Mouse (Mus musculus): ENCODE results near the gene Gpalpp1.

Gene Gpalpp1

DNA sequence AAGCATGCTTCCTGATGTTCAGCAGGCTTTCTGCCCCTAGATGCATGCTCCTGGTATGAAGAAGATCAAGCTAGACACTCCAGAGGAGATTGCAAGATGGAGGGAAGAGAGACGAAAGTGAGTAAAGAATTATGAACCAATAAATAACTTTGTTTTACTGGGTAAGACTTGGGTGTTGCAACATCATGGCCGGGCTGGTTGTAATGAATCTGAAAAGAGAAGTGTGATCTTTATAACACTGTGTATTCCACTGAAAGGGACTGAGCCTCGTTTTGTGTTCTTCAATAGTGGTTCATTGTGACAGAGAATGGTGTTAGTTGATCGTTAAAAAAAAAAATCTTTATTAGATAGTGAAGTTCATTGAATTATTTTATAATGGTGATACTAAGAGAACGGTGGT is 5.2 kb upstream of the Gpalpp1 start:
- DNase-seq (ENCODE audit: low spot score in 2 of 2): no peak

DNA sequence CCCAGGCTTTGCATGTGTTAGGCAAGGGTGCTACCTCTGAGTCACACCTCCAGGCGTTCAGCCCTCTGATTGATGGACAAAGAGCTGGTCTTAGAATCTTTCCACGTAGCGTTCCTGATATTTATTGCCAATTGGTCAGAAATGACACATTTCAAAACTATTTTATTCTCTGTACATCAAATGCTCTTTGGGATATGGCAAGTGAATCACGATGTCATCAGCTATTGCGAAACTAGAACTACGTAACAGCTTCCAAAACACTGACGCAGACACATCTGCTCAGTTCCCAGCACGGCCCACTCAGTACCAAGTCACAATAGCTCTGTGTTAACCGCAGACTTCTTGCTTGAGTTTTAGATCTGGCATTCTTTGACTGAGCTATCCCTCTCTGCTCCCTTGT is 11.0 kb downstream of the Gpalpp1 start:
- DNase-seq (ENCODE audit: low spot score in 2 of 2): no peak

DNA sequence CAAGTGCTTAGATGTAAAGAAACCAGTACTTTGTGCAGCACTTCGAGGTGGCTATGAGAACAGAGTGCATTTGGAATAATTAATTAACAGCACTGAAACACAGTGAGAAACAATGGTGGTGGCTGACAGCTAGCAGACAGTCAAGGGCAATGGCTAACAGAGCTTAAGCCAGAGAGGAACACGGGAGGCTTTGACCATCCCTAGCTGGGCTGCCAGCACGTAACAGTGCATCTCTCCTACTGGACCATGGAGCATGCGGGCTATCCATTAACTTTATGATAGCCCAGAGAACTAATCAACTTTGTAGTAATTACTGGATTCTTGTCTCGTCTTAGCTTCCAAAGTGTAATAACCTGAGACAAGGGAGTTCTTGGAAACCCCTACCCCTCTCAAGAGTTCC is 12.7 kb downstream of the Gpalpp1 start:
- no peak for DNase-seq (ENCODE audit: low spot score in 2 of 2)

GRCm38 (mm10) chr14:76097244-76097643 is 13.3 kb downstream of the Gpalpp1 start:
- DNase-seq (ENCODE audit: low spot score in 2 of 2): no peak

DNA sequence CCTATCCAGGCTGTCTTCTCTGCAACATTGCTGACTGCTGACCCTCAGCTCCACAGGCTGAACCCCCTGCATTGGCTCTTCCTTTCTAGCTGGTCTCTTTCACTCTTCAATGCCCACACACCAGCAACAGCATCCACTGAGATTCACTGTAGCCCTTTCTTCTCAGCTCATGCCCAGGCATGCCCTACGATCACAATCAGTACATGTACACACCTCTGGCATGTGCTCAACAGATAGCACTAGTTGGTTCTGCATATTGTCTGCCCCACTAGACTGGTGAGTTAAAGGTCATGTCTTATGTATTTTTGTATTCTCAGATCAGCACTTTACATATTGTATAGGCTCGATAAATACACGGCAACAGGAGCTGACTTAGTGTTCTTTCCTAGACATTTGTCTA is 26.4 kb downstream of the Gpalpp1 start:
- DNase-seq (ENCODE audit: low spot score in 2 of 2): no peak

DNA sequence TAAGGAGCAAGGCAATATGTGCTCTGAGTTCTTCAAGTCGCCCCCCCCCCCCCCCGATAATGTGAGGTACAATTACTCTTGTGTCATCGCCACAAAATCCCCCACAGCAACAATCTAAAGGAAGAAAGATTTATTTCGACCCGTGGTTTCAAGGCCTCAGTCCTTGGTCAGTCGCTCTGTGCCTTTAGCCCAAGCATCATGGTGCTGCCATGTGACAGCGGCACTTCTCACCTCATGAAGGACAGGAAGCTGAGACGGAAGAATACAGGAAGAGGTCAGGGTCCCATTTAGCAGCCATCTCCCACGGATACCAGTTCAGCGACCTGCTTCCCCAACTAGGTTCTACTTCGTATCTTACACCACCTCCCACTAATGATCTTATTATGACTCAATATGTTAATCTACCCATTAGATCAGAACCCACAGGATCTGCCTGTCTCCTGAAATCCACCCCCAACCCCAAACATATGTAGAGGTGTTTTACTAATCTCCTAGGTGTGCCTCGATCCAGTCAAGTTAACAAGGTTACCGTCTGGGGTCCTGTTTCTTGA is 28.4 kb downstream of the Gpalpp1 start:
- no peak for DNase-seq (ENCODE audit: low spot score in 2 of 2)

DNA sequence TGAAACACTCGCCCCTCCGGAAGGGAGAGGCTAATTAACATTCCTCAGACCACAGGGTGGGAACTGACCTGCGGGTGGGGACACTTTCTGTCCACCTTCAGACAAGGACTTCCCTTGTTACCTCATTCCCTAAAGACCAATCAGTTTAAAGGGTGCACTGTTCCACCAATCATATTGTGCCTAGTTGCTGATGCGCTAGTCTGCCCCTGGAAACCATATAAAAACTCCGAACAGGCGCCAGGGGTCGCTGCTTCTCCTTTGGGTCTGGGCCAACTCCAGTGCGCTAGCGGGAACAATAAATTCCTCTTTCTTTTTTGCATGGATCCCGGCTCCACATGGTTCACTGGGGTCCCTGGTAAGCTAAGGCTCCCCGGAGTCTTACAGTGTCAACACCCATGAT is 29.1 kb downstream of the Gpalpp1 start:
- no peak for DNase-seq (ENCODE audit: low spot score in 2 of 2)

DNA sequence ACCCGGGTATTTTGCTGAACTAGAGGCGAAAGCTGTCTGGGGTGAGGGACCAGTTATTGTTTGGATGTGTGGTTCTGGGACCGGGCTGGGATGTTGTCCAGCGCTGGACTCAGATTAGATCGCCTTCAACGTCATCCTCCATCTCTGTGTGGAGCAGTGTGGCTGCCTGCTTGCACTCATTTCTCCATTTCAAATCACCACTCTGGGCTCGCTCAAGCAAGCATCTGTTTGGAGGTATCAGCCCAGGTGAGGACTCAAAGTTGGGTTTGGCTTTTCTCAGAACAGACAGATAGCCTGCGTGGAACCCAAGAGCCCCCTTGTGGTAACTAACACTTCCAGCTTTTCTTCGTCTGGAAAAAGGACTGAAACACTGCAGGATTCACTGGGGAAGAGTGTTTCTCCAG is 33.5 kb downstream of the Gpalpp1 start:
- DNase-seq (ENCODE audit: low spot score in 2 of 2): peak; percentile 74 to 78

- peak in 1 of 2 experiments; percentile 18 for DNase-seq (ENCODE audit: low spot score in 2 of 2)
These were observed 34.0 kb downstream of the Gpalpp1 start for GRCm38 (mm10) chr14:76076602-76077001.

GRCm38 (mm10) chr14:76075721-76076120 is 34.8 kb downstream of the Gpalpp1 start:
- DNase-seq (ENCODE audit: low spot score in 2 of 2): no peak

- no peak for DNase-seq (ENCODE audit: low spot score in 2 of 2)
These were observed 36.4 kb downstream of the Gpalpp1 start for GRCm38 (mm10) chr14:76074206-76074605.

- no peak for DNase-seq (ENCODE audit: low spot score in 2 of 2)
These were observed 37.9 kb downstream of the Gpalpp1 start for GRCm38 (mm10) chr14:76072626-76073025.

DNA sequence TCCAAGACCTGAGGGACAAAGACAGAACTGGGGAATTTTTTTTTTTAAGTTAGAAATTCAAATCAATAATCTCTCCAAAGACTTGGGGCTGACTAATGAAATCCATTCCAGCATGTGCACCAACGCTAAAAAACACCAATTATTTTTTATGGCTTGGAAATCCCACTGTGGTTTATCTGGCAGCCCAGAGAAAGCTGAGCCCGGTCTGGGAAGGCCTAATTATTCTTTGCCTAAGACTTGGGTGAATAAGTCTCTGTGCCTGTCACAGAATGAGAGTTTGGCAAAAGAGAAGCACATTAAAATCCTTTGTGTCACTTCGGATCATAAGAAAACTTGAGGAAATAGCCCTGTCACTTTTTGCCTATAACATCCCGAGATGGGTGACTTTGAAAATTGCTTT is 41.3 kb downstream of the Gpalpp1 start:
- no peak for DNase-seq (ENCODE audit: low spot score in 2 of 2)

GRCm38 (mm10) chr14:76068296-76068695 is 42.3 kb downstream of the Gpalpp1 start:
- DNase-seq (ENCODE audit: low spot score in 2 of 2): no peak

- no peak for DNase-seq (ENCODE audit: low spot score in 2 of 2)
These were observed 43.3 kb downstream of the Gpalpp1 start for GRCm38 (mm10) chr14:76067237-76067636.

- DNase-seq (ENCODE audit: low spot score in 2 of 2): no peak
These were observed 51.1 kb downstream of the Gpalpp1 start for GRCm38 (mm10) chr14:76059441-76059840.

DNA sequence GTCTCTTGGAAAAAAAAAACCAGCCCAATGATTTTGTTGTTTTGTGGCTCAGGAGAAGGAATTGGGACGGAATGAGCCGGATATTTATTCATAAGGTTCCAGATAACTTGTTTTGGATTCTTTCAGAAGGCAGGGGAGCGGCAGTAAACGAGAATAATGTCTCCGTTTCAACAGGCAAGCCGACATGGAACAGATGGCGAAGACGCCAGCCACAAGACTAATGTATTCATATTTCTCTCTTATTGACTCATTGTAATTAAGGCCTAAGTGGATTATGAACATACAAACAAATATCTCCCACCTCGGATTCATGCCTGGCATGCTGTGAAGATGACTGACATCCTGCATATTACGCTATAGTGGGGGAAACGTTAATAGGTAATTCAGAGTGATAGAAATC is 56.8 kb downstream of the Gpalpp1 start:
- no peak for DNase-seq (ENCODE audit: low spot score in 2 of 2)

GRCm38 (mm10) chr14:76051966-76052365 is 58.6 kb downstream of the Gpalpp1 start:
- DNase-seq (ENCODE audit: low spot score in 2 of 2): no peak

DNA sequence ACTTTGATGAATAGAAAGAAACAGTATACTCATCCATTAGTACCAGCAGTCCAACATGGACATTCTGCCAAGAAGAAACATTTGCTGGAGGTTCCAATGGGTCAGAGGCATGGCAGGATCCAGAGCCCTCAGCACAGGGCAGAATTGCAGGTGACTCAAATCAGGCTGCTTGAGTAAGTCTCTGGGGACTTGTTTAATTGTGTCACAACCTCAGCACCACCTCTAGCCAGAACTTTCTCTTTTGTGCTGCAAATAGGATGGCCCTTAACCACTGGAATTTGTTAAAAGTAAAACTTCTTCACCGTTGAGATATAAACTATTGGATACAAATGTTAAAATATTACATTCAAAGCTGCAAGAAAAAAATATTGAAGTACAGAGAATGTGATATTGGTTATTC is 64.8 kb downstream of the Gpalpp1 start:
- no peak for DNase-seq (ENCODE audit: low spot score in 2 of 2)

DNA sequence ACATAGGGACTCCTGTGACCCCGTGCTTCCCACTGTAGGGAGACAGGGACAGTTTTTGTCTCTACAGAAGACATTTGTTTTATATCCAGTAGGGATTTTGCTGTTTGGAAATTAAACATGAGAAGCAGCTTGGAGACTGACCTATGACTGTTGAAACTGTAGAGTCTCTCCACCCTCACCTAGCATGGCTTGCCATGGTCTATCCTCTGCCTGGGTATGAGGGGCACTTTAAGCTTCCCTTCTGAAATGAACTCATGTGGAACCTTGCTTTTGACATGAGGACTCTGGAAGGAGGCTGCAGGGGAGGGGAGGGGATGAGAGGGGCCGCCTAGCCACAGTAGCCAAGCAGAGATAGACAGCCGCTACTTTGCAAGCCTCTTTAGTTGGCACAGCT is 66.4 kb downstream of the Gpalpp1 start:
- no peak for DNase-seq (ENCODE audit: low spot score in 2 of 2)

DNA sequence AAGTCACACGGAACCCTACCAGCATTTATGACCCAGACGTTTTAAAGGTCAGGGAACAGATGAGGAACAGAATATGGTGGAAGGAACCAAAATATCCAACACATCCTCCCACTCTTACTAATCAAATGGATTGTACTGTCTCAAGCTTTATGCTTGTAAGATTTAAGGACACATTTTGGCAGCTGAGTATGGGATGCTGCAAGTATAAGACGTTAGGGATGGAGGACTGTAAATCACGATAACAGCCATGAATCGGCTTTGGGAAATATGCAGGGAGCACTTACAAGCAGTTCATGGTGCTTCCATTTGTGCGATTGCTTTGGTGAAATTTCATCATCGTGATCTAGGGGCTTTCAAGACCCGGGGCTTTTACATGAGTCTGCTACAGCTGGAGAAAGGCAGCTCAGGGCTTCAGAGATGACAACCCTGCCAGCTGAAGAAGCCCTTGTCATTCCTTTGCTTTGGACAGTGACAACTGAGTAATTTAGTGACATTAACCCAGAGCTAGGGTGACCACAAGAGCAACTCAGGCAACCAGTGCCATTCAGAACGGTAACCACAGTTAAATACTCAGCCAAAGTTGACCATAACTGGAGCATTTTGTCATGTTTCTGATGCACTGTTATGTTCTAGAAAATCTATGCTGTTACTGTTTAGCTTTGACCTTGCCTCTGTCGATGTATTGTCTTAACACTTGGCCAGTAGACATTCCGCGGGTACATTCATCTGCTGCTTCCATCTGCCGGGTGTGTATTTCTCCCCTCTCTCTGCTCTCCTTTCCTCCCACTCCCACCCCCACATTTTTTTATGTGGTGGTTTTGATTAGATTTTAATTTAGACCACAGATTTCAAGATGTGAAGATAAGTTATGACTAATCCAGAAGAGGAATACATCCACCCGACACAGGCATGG is 67.1 kb downstream of the Gpalpp1 start:
- peak in 1 of 2 experiments; percentile 24 for DNase-seq (ENCODE audit: low spot score in 2 of 2)
